Mouse (Mus musculus): ENCODE data around the gene Dbi.
A peak's percentile ranks its signal among the peaks of the same experiment; 100 is the strongest.
"Not testable (repeated sequence)": the region's sequence is repeated elsewhere in the genome, so short reads cannot be mapped to it uniquely, and the experiment has no call there.

DNA sequence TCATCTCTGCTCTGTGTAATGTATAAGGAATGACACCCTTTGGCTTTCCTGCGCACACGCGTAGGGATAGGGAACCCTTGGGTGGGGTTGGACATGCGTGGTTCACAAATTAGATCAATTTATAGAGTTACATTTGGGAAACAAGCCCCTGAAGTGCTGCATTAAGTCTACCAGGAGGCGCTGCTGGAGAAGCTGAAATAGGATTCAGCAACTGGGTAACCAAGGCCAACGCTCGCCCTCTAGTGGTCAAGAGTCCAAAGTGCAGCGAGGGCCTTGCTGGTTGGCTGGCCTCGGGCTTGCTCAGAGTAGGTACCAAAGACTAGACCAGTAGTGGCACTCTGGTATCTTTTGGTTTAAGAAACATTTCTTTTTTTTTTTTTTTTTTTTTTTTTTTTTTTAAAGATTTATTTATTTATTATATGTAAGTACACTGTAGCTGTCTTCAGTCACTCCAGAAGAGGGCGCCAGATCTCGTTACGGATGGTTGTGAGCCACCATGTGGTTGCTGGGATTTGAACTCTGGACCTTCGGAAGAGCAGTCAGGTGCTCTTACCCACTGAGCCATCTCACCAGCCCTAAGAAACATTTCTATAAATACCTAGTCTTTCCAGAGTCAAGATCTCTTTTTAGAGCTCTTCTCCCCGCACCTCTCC is 27.3 kb downstream of the Dbi start:
- TF ChIP-seq CTCF (IDR thresholded peaks at IDR 0.05; ENCODE audit: borderline replicate concordance, control insufficient read depth, extremely low read depth, insufficient read depth, low read length, poor library complexity) = peak; percentile 94
- not testable (repeated sequence) for TF ChIP-seq POLR2A (IDR thresholded peaks at IDR 0.05; ENCODE audit: control insufficient read depth, extremely low read depth, insufficient read depth, low read length, poor library complexity)

All from thymus, adult 2 months (tissue).